28 mouse cellular contexts compared by ENCODE assay signal in the genomic region with DNA sequence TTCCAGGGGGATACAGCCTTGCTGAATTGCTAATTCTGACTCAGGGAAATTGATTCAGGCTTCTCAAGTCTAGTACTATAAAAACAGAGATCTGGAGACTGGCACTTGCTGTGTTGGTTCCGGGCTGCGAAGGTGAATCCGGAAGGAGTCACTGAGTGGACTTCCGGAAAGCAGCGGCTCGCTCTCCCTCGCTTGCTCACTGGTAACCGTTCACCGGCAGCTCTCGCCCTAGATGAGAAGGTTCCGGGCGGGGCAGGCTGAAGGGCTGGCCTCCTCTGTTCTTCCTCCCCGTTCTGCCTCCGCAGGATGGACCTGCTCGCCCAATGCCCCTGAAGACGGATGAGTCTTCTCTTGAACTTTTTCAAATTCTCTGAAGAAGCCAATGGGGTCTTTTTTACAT. TPM values are rescaled to one million over a fixed set of nuclear protein-coding genes. Genes with fewer than 3 reads are reported as not detected.
"Had no signal": no experiment of that assay in that cellular context is flagged by ENCODE, and none has a peak within 500 bp of the region (broad histone marks: within the 10 kb centered on the region; RNA-seq: fewer than 3 reads in every experiment).

No protein-coding gene starts in this region.

- H3K4me3 ChIP-seq: layer of hippocampus, adult 2 months; liver, embryonic 12.5 days; liver, embryonic 15.5 days; lung, embryonic 15.5 days; midbrain, embryonic 12.5 days; midbrain, embryonic 15.5 days; neural tube, embryonic 12.5 days; neural tube, embryonic 15.5 days; stomach, embryonic 15.5 days had no signal

- H3K27me3 ChIP-seq: liver, embryonic 12.5 days; liver, embryonic 15.5 days; lung, embryonic 15.5 days; midbrain, embryonic 12.5 days; midbrain, embryonic 15.5 days; neural tube, embryonic 12.5 days; neural tube, embryonic 15.5 days; stomach, embryonic 15.5 days had no signal

- H3K36me3 ChIP-seq: liver, embryonic 12.5 days; liver, embryonic 15.5 days; lung, embryonic 15.5 days; midbrain, embryonic 12.5 days; midbrain, embryonic 15.5 days; neural tube, embryonic 12.5 days; neural tube, embryonic 15.5 days; stomach, embryonic 15.5 days had no signal

- H3K27ac ChIP-seq: kidney, postnatal 0 days; layer of hippocampus, adult 2 months; liver, embryonic 12.5 days; liver, embryonic 15.5 days; lung, embryonic 15.5 days; macrophage; midbrain, embryonic 12.5 days; midbrain, embryonic 15.5 days; neural tube, embryonic 12.5 days; neural tube, embryonic 15.5 days; stomach, embryonic 15.5 days had no signal

- DNase-seq: kidney, adult 18-20 months; kidney, adult 9 months; layer of hippocampus, adult 9-11 months; lung, adult 18-20 months; lung, postnatal 14 days; retina, postnatal 1 day; right cerebral cortex, postnatal 25 days; spleen, adult 18-20 months; thymus, postnatal 25 days had no signal

- ATAC-seq: inflammation-experienced regulatory T-cells, adult 6 months; intestine, embryonic 16.5 days; liver, embryonic 12.5 days; midbrain, embryonic 15.5 days had no signal

- H3K4me1 ChIP-seq: liver, embryonic 12.5 days; liver, embryonic 15.5 days; lung, embryonic 15.5 days; midbrain, embryonic 12.5 days; midbrain, embryonic 15.5 days; neural tube, embryonic 12.5 days; neural tube, embryonic 15.5 days; stomach, embryonic 15.5 days had no signal

RNA-seq across cellular contexts. Expression of a gene that starts 16.9 kb away (rescaled TPM):
- total RNA-seq: layer of hippocampus, adult 2 months; layer of hippocampus, postnatal 25 days; left cerebral cortex, adult 18-20 months; left cerebral cortex, postnatal 36 days; megakaryocyte, adult 5-6 weeks had no signal
- polyA plus RNA-seq: inflammation-experienced regulatory T-cells, adult 6 months; intestine, embryonic 16.5 days; kidney, postnatal 0 days; large intestine, adult 2 months; limb, embryonic 14.5 days; liver, embryonic 12.5 days; liver, embryonic 15.5 days; lung, embryonic 15.5 days; macrophage; midbrain, embryonic 12.5 days; midbrain, embryonic 15.5 days; neural tube, embryonic 12.5 days; neural tube, embryonic 15.5 days; stomach, embryonic 15.5 days had no signal
